Mouse (Mus musculus) liver, embryonic 12.5 days (tissue): ENCODE data around the gene Hipk2. TPM values are rescaled to one million over a fixed set of nuclear protein-coding genes. Genes with fewer than 3 reads are reported as not detected.

Experiments used
- polyA plus RNA-seq: library from polyadenylated mRNA; unstranded; fragments of >200 nt; fragmentation: Nextera tagmentation; extraction: Ambion mirVana; gene quantifications from 2 replicates; pipeline ENCODE4 v1.2.1, GENCODE M21; 2016

Hipk2 gene
- polyA plus RNA-seq, 1 experiment from 2014 or later: 26.8 TPM

Other genes starting within 250 kb of the Hipk2 start
- 0.06 and 0.10 TPM in 2 replicates for gene Klrg2, start 238.9 kb downstream of the Hipk2 start, polyA plus RNA-seq
- 0.11 and 0.12 TPM in 2 replicates for gene Clec2l, start 213.1 kb downstream of the Hipk2 start, polyA plus RNA-seq
- 11.3 and 12.9 TPM in 2 replicates for gene Tbxas1, start 761 bp downstream of the Hipk2 start, polyA plus RNA-seq
- gene Parp12, start 242.2 kb upstream of the Hipk2 start, polyA plus RNA-seq: 3.1 and 3.7 TPM in 2 replicates